Mouse (Mus musculus): ENCODE measurements around the gene Thnsl2.

DNA sequence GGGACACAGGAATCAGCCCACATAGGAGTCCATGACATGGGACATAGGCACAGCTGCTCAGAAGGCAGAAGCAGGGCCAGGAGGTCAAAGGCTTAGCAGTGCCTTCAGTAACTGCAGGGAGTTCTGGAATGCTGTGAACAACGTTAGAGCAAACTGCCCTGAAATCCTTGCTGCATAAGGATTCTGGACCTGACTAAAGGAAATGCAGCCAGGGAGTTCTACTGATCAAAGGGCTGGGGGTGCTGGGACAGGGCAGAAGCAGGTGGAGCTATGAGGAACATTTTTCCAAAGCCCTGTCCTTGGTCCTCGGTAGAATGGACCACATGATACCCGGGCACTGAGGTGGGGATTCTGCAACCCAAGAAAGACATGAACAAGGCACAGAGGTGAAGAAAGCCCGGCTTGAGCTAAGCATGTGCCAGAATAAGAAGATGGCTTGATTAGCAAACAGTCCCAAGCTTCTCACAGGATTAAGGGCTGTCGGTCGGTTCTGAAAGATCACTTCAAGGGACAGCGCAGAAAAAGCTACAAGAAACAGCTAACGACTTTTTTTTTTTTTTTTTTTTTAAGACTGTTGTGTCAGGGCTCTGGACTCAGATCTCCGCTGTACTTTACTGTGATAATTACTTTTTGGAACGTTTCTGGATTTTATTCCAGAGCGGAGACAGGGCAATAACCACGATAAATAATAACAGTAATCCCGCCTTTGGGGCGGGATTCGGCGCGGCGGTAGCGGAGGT, 915 bp downstream of the Thnsl2 start:
- TF ChIP-seq CEBPB (IDR thresholded peaks at IDR 0.05; ENCODE audit: insufficient read depth, poor library complexity, severe bottlenecking) (no peak), REST (IDR thresholded peaks at IDR 0.05; ENCODE audit: insufficient read depth, insufficient read length) (no peak), POLR2A (IDR thresholded peaks at IDR 0.05; ENCODE audit: insufficient read length, low read depth) (no peak)

Measured in myocyte (in vitro differentiated cells).